Mouse (Mus musculus) lung, postnatal 0 days (tissue): ENCODE data around the gene Exosc5. TPM values are rescaled to one million over a fixed set of nuclear protein-coding genes. Genes with fewer than 3 reads are reported as not detected.

Experiments used
- ATAC-seq: fragments of 200-750 bp; cut with Nextera tagmentation; 2 replicates; pipeline ENCODE4 v1.8.0; 2017; ENCODE audit warnings: moderate library complexity
- DNase-seq: peaks from one replicate; pipeline ENCODE4 v3.0.0-alpha.2; 2016; ENCODE audit warnings: low spot score
- H3K27ac ChIP-seq: fragments of 300-500 bp; sonication (generic); 2 replicates; pipeline ENCODE4 v1.5.1; 2014; ENCODE audit warnings: antibody characterized with exemption, mild to moderate bottlenecking, low read length, mixed read lengths
- H3K27me3 ChIP-seq: fragments of 300-500 bp; sonication (generic); replicated peaks from 2 replicates; pipeline ENCODE4 v1.6.1; 2014; ENCODE audit warnings: low read length, mixed read lengths; ENCODE audit not compliant: insufficient read depth
- H3K36me3 ChIP-seq: fragments of 300-500 bp; sonication (generic); 2 replicates; pipeline ENCODE4 v1.6.1; 2014; ENCODE audit warnings: low read length, mixed read lengths; ENCODE audit not compliant: insufficient read depth
- H3K4me1 ChIP-seq: fragments of 300-500 bp; sonication (generic); 2 replicates; pipeline ENCODE4 v1.6.1; 2014; ENCODE audit warnings: antibody characterized with exemption, low read depth, low read length, mixed read lengths; ENCODE audit not compliant: insufficient read depth
- H3K4me2 ChIP-seq: fragments of 300-500 bp; sonication (generic); replicated peaks from 2 replicates; pipeline ENCODE4 v1.6.1; 2014; ENCODE audit warnings: low read depth, mild to moderate bottlenecking, low read length, moderate library complexity, mixed read lengths
- H3K4me3 ChIP-seq: fragments of 300-500 bp; sonication (generic); 2 replicates; pipeline ENCODE4 v1.5.1; 2014; ENCODE audit warnings: low read depth, low read length
- H3K9ac ChIP-seq: fragments of 300-500 bp; sonication (generic); replicated peaks from 2 replicates; pipeline ENCODE4 v1.6.1; 2014; ENCODE audit warnings: low read depth, mild to moderate bottlenecking
- H3K9me3 ChIP-seq: fragments of 300-500 bp; sonication (generic); 2 replicates; pipeline ENCODE4 v1.6.1; 2016; ENCODE audit warnings: low read length, mixed read lengths
- CTCF ChIP-seq: IDR thresholded peaks from 2 replicates; pipeline ENCODE4 v1.5.1; 2016; ENCODE audit warnings: antibody characterized with exemption, mild to moderate bottlenecking
- EP300 ChIP-seq: IDR thresholded peaks from 2 replicates; pipeline ENCODE4 v1.6.1; 2016; ENCODE audit warnings: antibody characterized with exemption, mild to moderate bottlenecking, control low read depth
- WGBS: fragments of 180-500 bp; shearing (Covaris S2); extraction: QIAGEN DNeasy Blood & Tissue Kit; methylation state at CpG from one replicate; pipeline ENCODE4 v1.1.7; 2014; 5-methylcytosine and 5-hydroxymethylcytosine counted together
- polyA plus RNA-seq: library from polyadenylated mRNA; unstranded; fragments of >200 nt; fragmentation: Nextera tagmentation; extraction: Ambion mirVana; gene quantifications from 2 replicates; pipeline ENCODE4 v1.2.1, GENCODE M21; 2015

The Exosc5 gene
- polyA plus RNA-seq, 1 experiment from 2014 or later = 49.7 TPM

DNA sequence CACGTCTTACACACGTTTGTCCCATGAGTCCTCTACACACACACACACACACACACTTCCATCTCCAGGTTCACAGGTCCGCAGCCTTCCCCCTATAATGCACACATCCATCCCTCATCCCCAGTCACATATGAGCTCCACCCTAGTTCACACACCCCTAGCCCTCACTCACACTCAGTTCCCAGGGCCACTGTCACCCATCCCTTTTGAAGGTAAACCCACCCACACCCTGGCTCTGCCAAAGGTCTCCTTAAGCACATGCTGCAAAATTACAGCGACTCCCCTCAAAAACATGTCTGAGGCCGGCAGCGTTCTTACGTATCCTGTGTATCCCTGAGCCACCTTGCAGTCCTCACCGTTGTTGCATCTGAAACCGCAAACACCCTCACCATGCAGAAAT is 15.3 kb downstream of the Exosc5 start:
- no peak overlapping the region for H3K4me3 ChIP-seq
- H3K36me3 ChIP-seq = no peaks in the 10 kb centered on the region
- TF ChIP-seq EP300 = no peak
- TF ChIP-seq CTCF = no peak
- DNase-seq (no peak), ATAC-seq (no peak)
- H3K9ac ChIP-seq = no peak overlapping the region
- peaks cover 4% of the 10 kb centered on the region; the same call in 1 of the 2 replicates for H3K27me3 ChIP-seq
- H3K4me1 ChIP-seq = peaks cover 13% of the 10 kb centered on the region
- H3K9me3 ChIP-seq = no peaks in the 10 kb centered on the region
- no peak overlapping the region for H3K27ac ChIP-seq
- 23% methylated on average over 9 of the region's 9 CpGs for WGBS
- peak overlapping the region; percentile 51 for H3K4me2 ChIP-seq

DNA sequence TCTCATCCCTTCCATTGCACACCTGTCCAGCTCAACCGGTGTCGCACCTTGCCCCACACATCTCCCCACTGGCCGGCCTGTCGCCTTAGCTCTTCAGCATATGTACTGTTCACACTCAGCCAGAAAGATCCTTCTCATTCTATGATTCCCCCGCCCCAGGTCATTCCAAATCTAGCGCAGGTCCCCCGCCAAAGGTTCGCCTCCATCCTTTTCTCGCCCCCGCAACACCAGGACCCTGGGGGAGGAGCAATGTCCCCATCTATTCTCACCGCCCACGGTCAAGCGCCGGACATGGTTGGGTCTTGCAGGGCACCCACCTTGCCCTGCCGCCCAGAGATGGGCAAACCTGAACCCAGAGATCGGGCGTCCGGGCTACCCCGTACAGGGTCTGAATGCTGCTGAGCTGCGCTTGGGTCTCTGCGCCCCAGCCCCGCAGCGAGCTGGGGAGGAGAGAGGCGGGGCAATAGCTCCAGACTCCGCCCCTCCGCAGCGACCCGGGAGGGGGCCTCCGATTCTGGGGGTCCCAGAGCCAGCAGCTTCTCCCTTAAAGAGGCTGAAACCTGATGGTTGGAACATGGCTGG is 15.8 kb downstream of the Exosc5 start, which contains the start of gene Tmem91:
TSS of gene Tmem91 (minus strand) at position 448 of the 582 bp plus-strand sequence.
- no peak for TF ChIP-seq CTCF
- no peak for TF ChIP-seq EP300
- Histone ChIP-seq H3K27ac (no peak within 1 kb of the TSS), H3K9ac (no peak within 1 kb of the TSS), H3K27me3 (peaks cover 4% of the 10 kb centered on the region; the same call in 1 of the 2 replicates), H3K4me2 (peak within 1 kb of the TSS; percentile 51), H3K4me1 (peaks cover 14% of the 10 kb centered on the region), H3K9me3 (no peaks in the 10 kb centered on the region), H3K4me3 (peak within 1 kb of the TSS; percentile 14; the same call in 1 of the 2 replicates), H3K36me3 (no peaks in the 10 kb centered on the region)
- no peak for ATAC-seq
- no peak for DNase-seq
- 2% methylated on average over 29 of the region's 29 CpGs for WGBS

DNA sequence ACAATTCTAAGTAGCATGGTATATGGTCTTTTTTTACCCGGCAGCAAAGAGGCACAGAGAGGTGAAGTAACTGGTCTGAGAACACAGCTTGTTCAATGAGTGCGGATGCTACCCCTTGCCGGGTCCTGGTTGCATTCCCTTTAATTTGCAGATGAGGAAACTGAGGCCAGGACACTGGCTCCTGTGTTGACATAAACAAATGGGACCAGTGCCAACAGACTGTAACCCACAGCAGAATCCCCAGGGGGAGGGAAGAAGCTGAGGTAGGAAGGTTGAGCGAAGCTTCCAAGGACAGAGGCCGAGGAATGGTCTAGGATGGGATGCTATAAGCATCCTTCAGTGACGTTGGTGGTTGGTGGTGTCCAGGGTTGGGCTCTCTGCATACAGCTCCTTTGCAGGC is 16.4 kb downstream of the Exosc5 start:
- H3K4me3 ChIP-seq = no peak overlapping the region
- no peaks in the 10 kb centered on the region for H3K36me3 ChIP-seq
- no peaks in the 10 kb centered on the region for H3K9me3 ChIP-seq
- 46% methylated on average over 6 of the region's 6 CpGs for WGBS
- TF ChIP-seq EP300 = no peak
- no peak for TF ChIP-seq CTCF
- DNase-seq = no peak
- H3K9ac ChIP-seq = no peak overlapping the region
- H3K27me3 ChIP-seq = peaks cover 4% of the 10 kb centered on the region; the same call in 1 of the 2 replicates
- H3K4me2 ChIP-seq = no peak overlapping the region
- no peak overlapping the region for H3K27ac ChIP-seq
- ATAC-seq = no peak
- peaks cover 19% of the 10 kb centered on the region for H3K4me1 ChIP-seq

DNA sequence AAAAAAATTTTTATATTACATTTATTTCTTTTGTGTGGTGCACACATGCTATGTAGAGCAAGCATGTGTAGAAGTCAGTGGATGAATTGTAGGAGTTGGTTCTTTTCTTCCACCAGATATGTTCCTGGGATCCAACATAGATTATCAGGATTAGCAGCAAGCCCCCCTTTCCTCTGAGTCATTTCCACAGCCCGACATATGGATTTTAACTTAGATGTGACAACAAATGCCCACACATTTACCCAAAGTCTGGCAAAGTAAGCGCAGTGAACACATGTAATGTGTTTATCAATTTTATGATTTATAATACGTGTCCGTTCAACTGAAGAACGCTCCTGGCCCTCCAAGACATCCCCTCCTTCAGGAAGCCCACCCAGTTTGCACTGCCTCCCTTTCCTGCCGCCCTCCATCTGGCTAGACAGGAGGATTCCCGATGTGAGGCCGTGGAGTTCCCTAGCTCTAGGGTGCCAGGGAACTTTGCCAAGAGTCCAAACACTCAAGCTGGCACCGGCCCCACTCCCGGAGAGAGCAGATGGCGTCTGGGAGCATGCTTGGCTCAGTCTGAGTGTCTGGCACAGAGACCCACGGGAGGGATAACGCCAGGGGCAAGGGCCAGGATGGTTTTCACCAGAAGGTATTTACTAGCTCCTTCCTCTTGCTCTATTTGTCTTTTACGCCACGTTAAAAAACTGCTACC is 17.3 kb downstream of the Exosc5 start:
- no peaks in the 10 kb centered on the region for H3K36me3 ChIP-seq
- H3K27me3 ChIP-seq = peaks cover 4% of the 10 kb centered on the region; the same call in 1 of the 2 replicates
- ATAC-seq = peak; percentile 13; the same call in 1 of the 2 replicates
- TF ChIP-seq EP300 (no peak), CTCF (no peak)
- no peak overlapping the region for H3K4me3 ChIP-seq
- H3K9me3 ChIP-seq = no peaks in the 10 kb centered on the region
- peak; percentile 83 for DNase-seq
- peak overlapping the region; percentile 38 for H3K27ac ChIP-seq
- peaks cover 22% of the 10 kb centered on the region for H3K4me1 ChIP-seq
- H3K4me2 ChIP-seq = 0 out of 2 replicates have a peak overlapping the region, but pooled peaks have one; percentile 8
- 16% methylated on average over 15 of the region's 15 CpGs for WGBS
- H3K9ac ChIP-seq = no peak overlapping the region

- Histone ChIP-seq H3K36me3 (no peaks in the 10 kb centered on the region), H3K9me3 (no peaks in the 10 kb centered on the region), H3K9ac (no peak overlapping the region), H3K4me2 (no peak overlapping the region), H3K4me3 (no peak overlapping the region), H3K27me3 (peaks cover 4% of the 10 kb centered on the region; the same call in 1 of the 2 replicates), H3K27ac (peak overlapping the region; percentile 38; the same call in 1 of the 2 replicates), H3K4me1 (peaks cover 26% of the 10 kb centered on the region)
- ATAC-seq = no peak
- DNase-seq = no peak
- TF ChIP-seq CTCF (no peak), EP300 (no peak)
- 87% methylated on average over 7 of the region's 7 CpGs for WGBS
Measured at GRCm38 (mm10) chr7:25677013-25677412, 18.0 kb downstream of the Exosc5 start.

DNA sequence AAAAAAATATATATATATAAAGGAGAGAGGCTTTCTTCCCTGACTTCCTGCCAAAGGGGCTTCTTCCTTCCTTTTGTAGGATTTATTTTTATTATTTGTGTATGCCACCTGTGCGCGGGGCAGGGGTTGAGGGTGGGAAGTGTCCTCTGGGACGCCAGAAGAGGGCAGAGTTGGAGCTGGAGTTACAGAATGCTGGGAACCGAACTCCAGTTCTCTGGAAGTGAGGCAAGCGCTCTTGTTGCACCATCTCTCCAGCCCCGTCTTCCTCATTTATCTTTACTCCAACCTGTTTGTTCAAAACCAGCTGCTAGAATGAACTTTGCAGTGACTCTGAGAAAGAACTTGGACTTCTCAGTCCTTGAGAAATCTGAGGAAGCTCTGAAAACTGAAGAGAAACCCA is 21.0 kb downstream of the Exosc5 start:
- Histone ChIP-seq H3K9ac (no peak overlapping the region), H3K27me3 (no peaks in the 10 kb centered on the region), H3K36me3 (no peaks in the 10 kb centered on the region), H3K4me3 (peak overlapping the region; percentile 63; the same call in 1 of the 2 replicates), H3K4me1 (peaks cover 24% of the 10 kb centered on the region), H3K4me2 (peak overlapping the region; percentile 27), H3K9me3 (no peaks in the 10 kb centered on the region), H3K27ac (peak overlapping the region; percentile 92; the same call in 1 of the 2 replicates)
- 9% methylated on average over 6 of the region's 6 CpGs for WGBS
- ATAC-seq = no peak
- peak; percentile 46 for TF ChIP-seq CTCF
- peak; percentile 30; the same call in 1 of the 2 replicates for TF ChIP-seq EP300
- DNase-seq = peak; percentile 59
